Mouse (Mus musculus): ENCODE measurements around the gene Ccdc106.
"Not testable (repeated sequence)": the region's sequence is repeated elsewhere in the genome, so short reads cannot be mapped to it uniquely, and the experiment has no call there.

The Ccdc106 gene

GRCm38 (mm10) chr7:5051193-5052192 lies 31.1 kb downstream of the Ccdc106 start, which contains the start of gene Zfp580:
TSS of gene Zfp580 (plus strand) at chr7:5051538.
- DNase-seq (ENCODE audit: low spot score in 2 of 2), result peak in 1 of 2 experiments; percentile 56

GRCm38 (mm10) chr7:5052438-5052837 lies 32.1 kb downstream of the Ccdc106 start:
- no peak for DNase-seq (ENCODE audit: low spot score in 2 of 2)

GRCm38 (mm10) chr7:5052931-5053343 lies 32.6 kb downstream of the Ccdc106 start:
- DNase-seq (ENCODE audit: low spot score in 2 of 2), result no peak

GRCm38 (mm10) chr7:5053456-5054179 lies 33.3 kb downstream of the Ccdc106 start:
- no peak for DNase-seq (ENCODE audit: low spot score in 2 of 2)

- DNase-seq (ENCODE audit: low spot score in 2 of 2), result no peak
Observed at GRCm38 (mm10) chr7:5056651-5057263, 36.4 kb downstream of the Ccdc106 start.

- DNase-seq (ENCODE audit: low spot score in 2 of 2), result no peak
Observed at GRCm38 (mm10) chr7:5057381-5057780, 37.0 kb downstream of the Ccdc106 start.

- no peak for DNase-seq (ENCODE audit: low spot score in 2 of 2)
Observed at GRCm38 (mm10) chr7:5057804-5058203, 37.5 kb downstream of the Ccdc106 start.

GRCm38 (mm10) chr7:5058631-5059030 lies 38.3 kb downstream of the Ccdc106 start:
- no peak for DNase-seq (ENCODE audit: low spot score in 2 of 2)

- DNase-seq (ENCODE audit: low spot score in 2 of 2), result no peak
Observed at GRCm38 (mm10) chr7:5059421-5059820, 39.1 kb downstream of the Ccdc106 start.

GRCm38 (mm10) chr7:5060239-5060731 lies 39.9 kb downstream of the Ccdc106 start:
- peak; percentile 57 to 71 for DNase-seq (ENCODE audit: low spot score in 2 of 2)

- peak; percentile 92 to 93 for DNase-seq (ENCODE audit: low spot score in 2 of 2)
Observed at GRCm38 (mm10) chr7:5060944-5061773, 40.8 kb downstream of the Ccdc106 start.

GRCm38 (mm10) chr7:5061774-5062359 lies 41.5 kb downstream of the Ccdc106 start, which contains the start of gene U2af2:
TSS of gene U2af2 (plus strand) at chr7:5062143.
- peak; percentile 90 to 93 for DNase-seq (ENCODE audit: low spot score in 2 of 2)

GRCm38 (mm10) chr7:5062360-5063001 lies 42.1 kb downstream of the Ccdc106 start:
- DNase-seq (ENCODE audit: low spot score in 2 of 2), result no peak

GRCm38 (mm10) chr7:5064886-5065285 lies 44.5 kb downstream of the Ccdc106 start:
- DNase-seq (ENCODE audit: low spot score in 2 of 2), result no peak

- DNase-seq (ENCODE audit: low spot score in 2 of 2), result no peak
Observed at GRCm38 (mm10) chr7:5073586-5073985, 53.2 kb downstream of the Ccdc106 start.

- no peak for DNase-seq (ENCODE audit: low spot score in 2 of 2)
Observed at GRCm38 (mm10) chr7:5074984-5075383, 54.6 kb downstream of the Ccdc106 start.

GRCm38 (mm10) chr7:5076931-5077330 lies 56.6 kb downstream of the Ccdc106 start:
- DNase-seq (ENCODE audit: low spot score in 2 of 2), result no peak

GRCm38 (mm10) chr7:5079365-5080009 lies 59.1 kb downstream of the Ccdc106 start:
- not testable (repeated sequence) for DNase-seq (ENCODE audit: low spot score in 2 of 2)

- peak; percentile 87 to 93 for DNase-seq (ENCODE audit: low spot score in 2 of 2)
Observed at GRCm38 (mm10) chr7:5080010-5080751, 59.8 kb downstream of the Ccdc106 start, which contains the start of gene Epn1. TSS of gene Epn1 (plus strand) at chr7:5080235.

Measured in spleen, postnatal 14 days (tissue).